Mouse (Mus musculus) heart, embryonic 14.5 days (tissue): Measurements from ENCODE around the gene Nop2. TPM values are rescaled to one million over a fixed set of nuclear protein-coding genes. Genes with fewer than 3 reads are reported as not detected.

Experiments used
- ATAC-seq: fragments of 200-750 bp; cut with Nextera tagmentation; 2 replicates; pipeline ENCODE4 v1.8.0; 2017; ENCODE audit warnings: low read depth, moderate TSS enrichment; ENCODE audit not compliant: insufficient number of reproducible peaks, insufficient read depth, low FRiP score
- H3K27ac ChIP-seq, 2 experiments: fragments of 200-500 bp in 1 of 2; fragments of 300-500 bp in 1 of 2; sonication (generic) in 1 of 2; replicated peaks in 1 of 2; 2 replicates each; pipeline ENCODE4 v1.5.1; 2012 to 2014; ENCODE audit warnings: low read depth in 2 of 2, low read length in 2 of 2, control low read depth in 1 of 2, mild to moderate bottlenecking in 1 of 2, mixed read lengths in 1 of 2; ENCODE audit not compliant: control insufficient read depth in 1 of 2, insufficient read depth in 1 of 2
- H3K27me3 ChIP-seq: fragments of 300-500 bp; sonication (generic); 2 replicates; pipeline ENCODE4 v1.6.1; 2014; ENCODE audit warnings: mild to moderate bottlenecking, low read length, control low read depth; ENCODE audit not compliant: control insufficient read depth, insufficient read depth
- H3K36me3 ChIP-seq: fragments of 300-500 bp; sonication (generic); 2 replicates; pipeline ENCODE4 v1.6.1; 2014; ENCODE audit warnings: mild to moderate bottlenecking, control low read depth, low read length, mixed read lengths; ENCODE audit not compliant: control insufficient read depth, insufficient read depth
- H3K4me1 ChIP-seq, 2 experiments: fragments of 200-500 bp in 1 of 2; fragments of 300-500 bp in 1 of 2; sonication (generic) in 1 of 2; 2 replicates each; pipeline ENCODE4 v1.6.1; 2012 to 2014; ENCODE audit warnings: low read length in 2 of 2, control low read depth in 1 of 2, mixed read lengths in 1 of 2; ENCODE audit not compliant: control insufficient read depth in 2 of 2, insufficient read depth in 2 of 2
- H3K4me2 ChIP-seq: fragments of 300-500 bp; sonication (generic); 2 replicates; pipeline ENCODE4 v1.6.1; 2014; ENCODE audit warnings: mild to moderate bottlenecking, low read length
- H3K4me3 ChIP-seq, 2 experiments: fragments of 200-500 bp in 1 of 2; fragments of 300-500 bp in 1 of 2; sonication (generic) in 1 of 2; 2 replicates each; pipeline ENCODE4 v1.5.1; 2012 to 2014; ENCODE audit warnings: low read length in 2 of 2, mild to moderate bottlenecking in 2 of 2, control low read depth in 1 of 2, low read depth in 1 of 2, moderate library complexity in 1 of 2; ENCODE audit not compliant: control insufficient read depth in 1 of 2, insufficient read depth in 1 of 2
- H3K9ac ChIP-seq: fragments of 300-500 bp; sonication (generic); 2 replicates; pipeline ENCODE4 v1.6.1; 2014; ENCODE audit warnings: mild to moderate bottlenecking, low read length
- H3K9me3 ChIP-seq: fragments of 300-500 bp; sonication (generic); 2 replicates; pipeline ENCODE4 v1.6.1; 2016; ENCODE audit warnings: low read length, control low read depth; ENCODE audit not compliant: control insufficient read depth
- WGBS: fragments of 180-500 bp; shearing (Covaris S2); extraction: QIAGEN DNeasy Blood & Tissue Kit; methylation state at CpG from one replicate; pipeline ENCODE4 v1.1.7; 2014; 5-methylcytosine and 5-hydroxymethylcytosine counted together
- microRNA-seq: library from miRNA; unstranded; fragments of <30 nt; microRNA quantifications from one replicate; pipeline ENCODE4, GENCODE M21; 2016
- polyA plus RNA-seq: library from polyadenylated mRNA; unstranded; fragments of >200 nt; fragmentation: Nextera tagmentation; extraction: Ambion mirVana; gene quantifications from 2 replicates; pipeline ENCODE4 v1.2.1, GENCODE M21; 2014

Gene Nop2
- polyA plus RNA-seq, 1 experiment from 2014 or later = 35.3 TPM

- peak overlapping the region; percentile 90 for H3K4me2 ChIP-seq
- ATAC-seq = no peak
- no peak overlapping the region for H3K4me3 ChIP-seq
- WGBS = 46% methylated on average over 6 of the region's 7 CpGs
- peaks cover 2 to 21% of the 10 kb centered on the region in 2 experiments; a peak in 2 of 4 replicates for H3K4me1 ChIP-seq
- H3K27me3 ChIP-seq = no peaks in the 10 kb centered on the region
- no peak overlapping the region for H3K27ac ChIP-seq
- no peak overlapping the region for H3K9ac ChIP-seq
- H3K9me3 ChIP-seq = no peaks in the 10 kb centered on the region
- peaks cover 43% of the 10 kb centered on the region for H3K36me3 ChIP-seq
Measured at GRCm38 (mm10) chr6:125193390-125193789, 61.7 kb downstream of the Nop2 start.

Small RNAs within 50 kb of the gene (microRNA-seq; reads per million reads assigned to microRNA genes)
- gene Mir7045 = not detected

Other genes starting within 250 kb of the Nop2 start
- gene Cd4, start 243.7 kb upstream of the Nop2 start, polyA plus RNA-seq = 0.16 TPM in 1 of 2 replicates, not detected in the other
- gene Lag3, start 220.2 kb upstream of the Nop2 start, polyA plus RNA-seq = 1.00 and 1.1 TPM in 2 replicates
- gene Ptms, start 211.8 kb upstream of the Nop2 start, polyA plus RNA-seq = 238 and 251 TPM in 2 replicates
- 364 and 365 TPM in 2 replicates for gene Mlf2, start 200.5 kb upstream of the Nop2 start, polyA plus RNA-seq
- gene Cops7a, start 166.4 kb upstream of the Nop2 start, polyA plus RNA-seq = 128 and 135 TPM in 2 replicates
- 0.28 and 0.55 TPM in 2 replicates for gene Pianp, start 135.2 kb upstream of the Nop2 start, polyA plus RNA-seq
- gene Zfp384, start 122.8 kb upstream of the Nop2 start, polyA plus RNA-seq = 6.6 and 7.2 TPM in 2 replicates
- 67.1 and 76.1 TPM in 2 replicates for gene Ing4, start 92.1 kb upstream of the Nop2 start, polyA plus RNA-seq
- 5.4 and 6.5 TPM in 2 replicates for gene Acrbp, start 82.2 kb upstream of the Nop2 start, polyA plus RNA-seq
- gene Lpar5, start 64.0 kb upstream of the Nop2 start, polyA plus RNA-seq = 0.36 TPM in 1 of 2 replicates, not detected in the other
- gene Chd4, start 35.9 kb upstream of the Nop2 start, polyA plus RNA-seq = 58.6 and 67.4 TPM in 2 replicates
- gene Iffo1, start 13.3 kb downstream of the Nop2 start, polyA plus RNA-seq = 8.7 and 9.7 TPM in 2 replicates
- gene Gapdh, start 34.6 kb downstream of the Nop2 start, polyA plus RNA-seq = 4,765 and 5,242 TPM in 2 replicates
- gene Ncapd2, start 59.8 kb downstream of the Nop2 start, polyA plus RNA-seq = 66.0 and 67.5 TPM in 2 replicates
- 261 and 264 TPM in 2 replicates for gene Mrpl51, start 59.9 kb downstream of the Nop2 start, polyA plus RNA-seq
- 2.6 and 2.7 TPM in 2 replicates for gene Vamp1, start 83.6 kb downstream of the Nop2 start, polyA plus RNA-seq
- 4.0 and 4.4 TPM in 2 replicates for gene Tapbpl, start 100.0 kb downstream of the Nop2 start, polyA plus RNA-seq
- gene Cd27, start 105.1 kb downstream of the Nop2 start, polyA plus RNA-seq = 2.5 and 3.2 TPM in 2 replicates
- gene Tuba3a, start 154.1 kb downstream of the Nop2 start, polyA plus RNA-seq = not detected in 2 replicates
- 38.5 and 41.5 TPM in 2 replicates for gene Ltbr, start 182.0 kb downstream of the Nop2 start, polyA plus RNA-seq
- 0.65 and 1.00 TPM in 2 replicates for gene Scnn1a, start 188.8 kb downstream of the Nop2 start, polyA plus RNA-seq
- gene Tnfrsf1a, start 217.5 kb downstream of the Nop2 start, polyA plus RNA-seq = 41.4 and 43.5 TPM in 2 replicates
- gene Plekhg6, start 248.9 kb downstream of the Nop2 start, polyA plus RNA-seq = 0.05 TPM in 1 of 2 replicates, not detected in the other